Mouse (Mus musculus): ENCODE data around the gene Naf1. TPM values are rescaled to one million over a fixed set of nuclear protein-coding genes. Genes with fewer than 3 reads are reported as not detected.

The Naf1 gene
- polyA plus RNA-seq, 1 experiment, result 7.6 TPM

- Histone ChIP-seq H3K27me3 (ENCODE audit: control insufficient read depth, insufficient read depth, insufficient read length) (no peaks in the 10 kb centered on the region), H3ac (ENCODE audit: control insufficient read depth, insufficient read length, low read depth) (no peak overlapping the region), H3K79me3 (ENCODE audit: low read depth) (peaks cover 86% of the 10 kb centered on the region), H3K79me2 (ENCODE audit: control insufficient read depth, insufficient read depth) (peaks cover 100% of the 10 kb centered on the region), H3K4me3 (ENCODE audit: insufficient read depth, poor library complexity, severe bottlenecking) (no peak overlapping the region), H3K36me3 (ENCODE audit: control insufficient read depth, insufficient read depth) (peaks cover 55% of the 10 kb centered on the region)
- TF ChIP-seq MAX (IDR thresholded peaks at IDR 0.05) (no peak), MYOD1 (IDR thresholded peaks at IDR 0.05; ENCODE audit: control insufficient read depth, insufficient read length, low read depth) (no peak), USF1 (IDR thresholded peaks at IDR 0.05; ENCODE audit: low read depth) (no peak), FOSL1 (IDR thresholded peaks at IDR 0.05; ENCODE audit: insufficient read depth, low read length, poor library complexity, severe bottlenecking) (no peak), CEBPB (IDR thresholded peaks at IDR 0.05; ENCODE audit: low read depth) (no peak), MYOG (IDR thresholded peaks at IDR 0.05; ENCODE audit: control insufficient read depth, extremely low read depth, insufficient read length) (no peak), CTCF (IDR thresholded peaks at IDR 0.05; ENCODE audit: control insufficient read depth, insufficient read depth, insufficient read length) (no peak)
Observed at GRCm38 (mm10) chr8:66867679-66868078, 7.7 kb downstream of the Naf1 start.

GRCm38 (mm10) chr8:66869211-66869932, 9.4 kb downstream of the Naf1 start:
- H3ac ChIP-seq (ENCODE audit: control insufficient read depth, insufficient read length, low read depth), result no peak overlapping the region
- TF ChIP-seq MAX (IDR thresholded peaks at IDR 0.05) (no peak), CEBPB (IDR thresholded peaks at IDR 0.05; ENCODE audit: low read depth) (no peak), USF1 (IDR thresholded peaks at IDR 0.05; ENCODE audit: low read depth) (no peak), MYOG (IDR thresholded peaks at IDR 0.05; ENCODE audit: control insufficient read depth, extremely low read depth, insufficient read length) (no peak), FOSL1 (IDR thresholded peaks at IDR 0.05; ENCODE audit: insufficient read depth, low read length, poor library complexity, severe bottlenecking) (no peak), CTCF (IDR thresholded peaks at IDR 0.05; ENCODE audit: control insufficient read depth, insufficient read depth, insufficient read length) (no peak), MYOD1 (IDR thresholded peaks at IDR 0.05; ENCODE audit: control insufficient read depth, insufficient read length, low read depth) (no peak)
- peaks cover 50% of the 10 kb centered on the region for H3K36me3 ChIP-seq (ENCODE audit: control insufficient read depth, insufficient read depth)
- peaks cover 100% of the 10 kb centered on the region for H3K79me2 ChIP-seq (ENCODE audit: control insufficient read depth, insufficient read depth)
- H3K27me3 ChIP-seq (ENCODE audit: control insufficient read depth, insufficient read depth, insufficient read length), result no peaks in the 10 kb centered on the region
- H3K4me3 ChIP-seq (ENCODE audit: insufficient read depth, poor library complexity, severe bottlenecking), result no peak overlapping the region
- peaks cover 78% of the 10 kb centered on the region for H3K79me3 ChIP-seq (ENCODE audit: low read depth)

- TF ChIP-seq MYOG (IDR thresholded peaks at IDR 0.05; ENCODE audit: control insufficient read depth, extremely low read depth, insufficient read length), result no peak
- TF ChIP-seq CTCF (IDR thresholded peaks at IDR 0.05; ENCODE audit: control insufficient read depth, insufficient read depth, insufficient read length), result no peak
- TF ChIP-seq MYOD1 (IDR thresholded peaks at IDR 0.05; ENCODE audit: control insufficient read depth, insufficient read length, low read depth), result no peak
- no peak for TF ChIP-seq USF1 (IDR thresholded peaks at IDR 0.05; ENCODE audit: low read depth)
- TF ChIP-seq MAX (IDR thresholded peaks at IDR 0.05), result no peak
- Histone ChIP-seq H3K79me3 (ENCODE audit: low read depth) (no peaks in the 10 kb centered on the region), H3K4me3 (ENCODE audit: insufficient read depth, poor library complexity, severe bottlenecking) (no peak overlapping the region), H3ac (ENCODE audit: control insufficient read depth, insufficient read length, low read depth) (no peak overlapping the region), H3K36me3 (ENCODE audit: control insufficient read depth, insufficient read depth) (peaks cover 41% of the 10 kb centered on the region), H3K79me2 (ENCODE audit: control insufficient read depth, insufficient read depth) (no peaks in the 10 kb centered on the region), H3K27me3 (ENCODE audit: control insufficient read depth, insufficient read depth, insufficient read length) (no peaks in the 10 kb centered on the region)
Observed at GRCm38 (mm10) chr8:66883866-66884265, 23.8 kb downstream of the Naf1 start.

- Histone ChIP-seq H3K27me3 (ENCODE audit: control insufficient read depth, insufficient read depth, insufficient read length) (no peaks in the 10 kb centered on the region), H3ac (ENCODE audit: control insufficient read depth, insufficient read length, low read depth) (no peak overlapping the region), H3K79me2 (ENCODE audit: control insufficient read depth, insufficient read depth) (no peaks in the 10 kb centered on the region), H3K79me3 (ENCODE audit: low read depth) (no peaks in the 10 kb centered on the region), H3K36me3 (ENCODE audit: control insufficient read depth, insufficient read depth) (peaks cover 15% of the 10 kb centered on the region), H3K4me3 (ENCODE audit: insufficient read depth, poor library complexity, severe bottlenecking) (no peak overlapping the region)
- TF ChIP-seq MAX (IDR thresholded peaks at IDR 0.05), result no peak
Observed at GRCm38 (mm10) chr8:66891879-66892278, 31.9 kb downstream of the Naf1 start.

- TF ChIP-seq MAX (IDR thresholded peaks at IDR 0.05) (no peak), USF1 (IDR thresholded peaks at IDR 0.05; ENCODE audit: low read depth) (no peak), FOSL1 (IDR thresholded peaks at IDR 0.05; ENCODE audit: insufficient read depth, low read length, poor library complexity, severe bottlenecking) (no peak), CTCF (IDR thresholded peaks at IDR 0.05; ENCODE audit: control insufficient read depth, insufficient read depth, insufficient read length) (no peak), MYOD1 (IDR thresholded peaks at IDR 0.05; ENCODE audit: control insufficient read depth, insufficient read length, low read depth) (no peak), CEBPB (IDR thresholded peaks at IDR 0.05; ENCODE audit: low read depth) (no peak), MYOG (IDR thresholded peaks at IDR 0.05; ENCODE audit: control insufficient read depth, extremely low read depth, insufficient read length) (no peak)
- H3ac ChIP-seq (ENCODE audit: control insufficient read depth, insufficient read length, low read depth), result no peak overlapping the region
- H3K79me3 ChIP-seq (ENCODE audit: low read depth), result no peaks in the 10 kb centered on the region
- no peaks in the 10 kb centered on the region for H3K27me3 ChIP-seq (ENCODE audit: control insufficient read depth, insufficient read depth, insufficient read length)
- no peak overlapping the region for H3K4me3 ChIP-seq (ENCODE audit: insufficient read depth, poor library complexity, severe bottlenecking)
- no peaks in the 10 kb centered on the region for H3K36me3 ChIP-seq (ENCODE audit: control insufficient read depth, insufficient read depth)
- no peaks in the 10 kb centered on the region for H3K79me2 ChIP-seq (ENCODE audit: control insufficient read depth, insufficient read depth)
Observed at GRCm38 (mm10) chr8:66905000-66905399, 45.0 kb downstream of the Naf1 start.

- no peaks in the 10 kb centered on the region for H3K79me3 ChIP-seq (ENCODE audit: low read depth)
- no peaks in the 10 kb centered on the region for H3K79me2 ChIP-seq (ENCODE audit: control insufficient read depth, insufficient read depth)
- H3K36me3 ChIP-seq (ENCODE audit: control insufficient read depth, insufficient read depth), result no peaks in the 10 kb centered on the region
- H3K4me3 ChIP-seq (ENCODE audit: insufficient read depth, poor library complexity, severe bottlenecking), result no peak overlapping the region
- H3ac ChIP-seq (ENCODE audit: control insufficient read depth, insufficient read length, low read depth), result no peak overlapping the region
- TF ChIP-seq USF1 (IDR thresholded peaks at IDR 0.05; ENCODE audit: low read depth) (no peak), MYOG (IDR thresholded peaks at IDR 0.05; ENCODE audit: control insufficient read depth, extremely low read depth, insufficient read length) (no peak), FOSL1 (IDR thresholded peaks at IDR 0.05; ENCODE audit: insufficient read depth, low read length, poor library complexity, severe bottlenecking) (no peak), CEBPB (IDR thresholded peaks at IDR 0.05; ENCODE audit: low read depth) (no peak), MYOD1 (IDR thresholded peaks at IDR 0.05; ENCODE audit: control insufficient read depth, insufficient read length, low read depth) (no peak), MAX (IDR thresholded peaks at IDR 0.05) (no peak), CTCF (IDR thresholded peaks at IDR 0.05; ENCODE audit: control insufficient read depth, insufficient read depth, insufficient read length) (no peak)
- no peaks in the 10 kb centered on the region for H3K27me3 ChIP-seq (ENCODE audit: control insufficient read depth, insufficient read depth, insufficient read length)
Observed at GRCm38 (mm10) chr8:66905557-66905956, 45.5 kb downstream of the Naf1 start.

All from C2C12 (cell line).